ENCODE assay signal across 8 mouse cellular contexts in the genomic region with DNA sequence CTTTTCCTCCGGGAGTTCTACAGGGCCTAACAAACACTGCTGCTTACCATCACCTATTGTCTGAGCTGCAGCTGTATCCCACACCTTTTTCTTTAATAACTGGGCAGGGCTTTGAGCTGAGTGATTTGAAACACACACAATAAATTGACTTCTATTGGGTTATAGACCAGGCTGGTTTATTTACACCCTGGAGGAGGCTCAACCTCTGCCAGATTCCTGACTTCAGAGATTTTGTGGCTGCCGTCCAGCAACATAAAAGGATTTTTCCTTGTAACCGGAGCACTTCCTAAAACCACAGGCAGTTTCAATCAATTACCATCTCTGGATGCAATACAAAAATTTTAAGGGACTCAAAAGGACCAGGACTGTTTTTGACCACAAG.
DNase-seq lines count a peak whose midpoint lies in the region; ATAC-seq and TF ChIP-seq lines count a peak whose summit lies in the region.

No protein-coding gene starts in this region.

- TF ChIP-seq CTCF in gastrocnemius, adult 2 months (IDR thresholded peaks at IDR 0.05): no peak

- H3K9me3 ChIP-seq in kidney, embryonic 14.5 days (ENCODE audit: control insufficient read depth, low read length): no peaks in the 10 kb centered on the region
- no peaks in the 10 kb centered on the region for H3K9me3 ChIP-seq in midbrain, embryonic 16.5 days (replicated peaks; ENCODE audit: control insufficient read depth, low read length, poor library complexity, severe bottlenecking)

- H3K27me3 ChIP-seq in kidney, embryonic 14.5 days (ENCODE audit: control insufficient read depth, insufficient read depth, low read length): no peaks in the 10 kb centered on the region
- H3K27me3 ChIP-seq in midbrain, embryonic 16.5 days (ENCODE audit: control insufficient read depth, insufficient read depth, low read depth, low read length): no peaks in the 10 kb centered on the region

- intact Hi-C loops in gastrocnemius, adult 2 months (cut with DNase I): no loop called here

- H3K4me2 ChIP-seq in kidney, embryonic 14.5 days (replicated peaks; ENCODE audit: low read depth, low read length): no peak overlapping the region
- H3K4me2 ChIP-seq in midbrain, embryonic 16.5 days (ENCODE audit: low read length): no peak overlapping the region

- no peak overlapping the region; the same call in 1 of the 2 replicates for H3K9ac ChIP-seq in kidney, embryonic 14.5 days (ENCODE audit: low read depth, low read length)
- peak overlapping the region; percentile 39; the same call in 1 of the 2 replicates for H3K9ac ChIP-seq in midbrain, embryonic 16.5 days (ENCODE audit: low read depth, low read length)

- peaks cover 49% of the 10 kb centered on the region for H3K4me1 ChIP-seq in kidney, embryonic 14.5 days (ENCODE audit: control insufficient read depth, insufficient read depth, low read length)
- peaks cover 40% of the 10 kb centered on the region for H3K4me1 ChIP-seq in midbrain, embryonic 16.5 days (ENCODE audit: control insufficient read depth, insufficient read depth, low read length)

- WGBS in kidney, embryonic 14.5 days: 11% methylated on average over 3 of the region's 3 CpGs
- WGBS in midbrain, embryonic 16.5 days: 12% methylated on average over 3 of the region's 3 CpGs

- ATAC-seq in kidney, embryonic 14.5 days (ENCODE audit: low FRiP score, low TSS enrichment): no peak; the same call in 1 of the 2 replicates
- ATAC-seq in midbrain, embryonic 16.5 days: no peak

- H3K36me3 ChIP-seq in kidney, embryonic 14.5 days (ENCODE audit: control insufficient read depth, insufficient read depth, low read length): no peaks in the 10 kb centered on the region
- H3K36me3 ChIP-seq in midbrain, embryonic 16.5 days (ENCODE audit: control insufficient read depth, insufficient read depth, low read length): no peaks in the 10 kb centered on the region

- no peak overlapping the region for H3K4me3 ChIP-seq in gastrocnemius, adult 2 months
- no peak overlapping the region for H3K4me3 ChIP-seq in kidney, embryonic 14.5 days (ENCODE audit: low read length)
- H3K4me3 ChIP-seq in midbrain, embryonic 16.5 days (ENCODE audit: low read depth, low read length): no peak overlapping the region

- H3K27ac ChIP-seq in gastrocnemius, adult 2 months: peak overlapping the region; percentile 62; the same call in 1 of the 2 replicates
- H3K27ac ChIP-seq in kidney, embryonic 14.5 days (ENCODE audit: low read depth, low read length): peak overlapping the region; percentile 91
- H3K27ac ChIP-seq in midbrain, embryonic 16.5 days (ENCODE audit: low read length): peak overlapping the region; percentile 91

- peak; percentile 35 for DNase-seq in ovary, adult 18-20 months (ENCODE audit: low spot score)
- no peak for DNase-seq in ovary, postnatal 10 days (ENCODE audit: low spot score)
- peak; percentile 60 for DNase-seq in gastrocnemius, adult 2 months
- no peak for DNase-seq in spleen, postnatal 36 days (ENCODE audit: low spot score in 2 of 2)
- DNase-seq in layer of hippocampus, postnatal 10 days (ENCODE audit: low spot score in 2 of 2): no peak
- DNase-seq in left cerebral cortex, adult 18-20 months (ENCODE audit: low spot score in 2 of 2): no peak

Comparison
In these comparisons a context has a peak if more than half of its experiments do, and no peak if none do; other contexts are left out.
1. DNase-seq: peak in ovary, adult 18-20 months (single experiment) and gastrocnemius, adult 2 months (single experiment); none in ovary, postnatal 10 days (single experiment), spleen, postnatal 36 days (0 of 2), layer of hippocampus, postnatal 10 days (0 of 2) and left cerebral cortex, adult 18-20 months (0 of 2).
2. Peak in every context shown above with its lines, with median percentiles within 50 percentile points of each other: H3K27ac ChIP-seq.